Mouse (Mus musculus) macrophage (primary cell): ENCODE measurements around the gene Mrm1. TPM values are rescaled to one million over a fixed set of nuclear protein-coding genes. Genes with fewer than 3 reads are reported as not detected.

ENCODE experiments used
- H3K27ac ChIP-seq: fragments of 350-480 bp; formaldehyde crosslinking; 2 replicates; pipeline ENCODE4 v1.9.0; 2021
- H3K36me3 ChIP-seq: fragments of 350-480 bp; formaldehyde crosslinking; 2 replicates; pipeline ENCODE4 v1.9.0; 2021; ENCODE audit errors: inconsistent target
- H3K4me3 ChIP-seq: fragments of 350-480 bp; formaldehyde crosslinking; 2 replicates; pipeline ENCODE4 v1.9.0; 2021; ENCODE audit errors: inconsistent target
- H3K79me2 ChIP-seq: fragments of 350-480 bp; formaldehyde crosslinking; 2 replicates; pipeline ENCODE4 v1.9.0; 2021; ENCODE audit errors: inconsistent target
- WGBS: methylation state at CpG from one replicate; pipeline ENCODE4 v1.1.7; 2026; ENCODE audit warnings: inconsistent platforms; ENCODE audit not compliant: missing documents; 5-methylcytosine and 5-hydroxymethylcytosine counted together
- polyA plus RNA-seq: library from polyadenylated mRNA; stranded (reverse); fragments of 250-400 nt; gene quantifications from 3 replicates; pipeline ENCODE4 v1.2.4, GENCODE M21; 2018; ENCODE audit warnings: inconsistent platforms

Gene Mrm1
- polyA plus RNA-seq, 1 experiment from 2014 or later, result 5.6 TPM

- H3K4me3 ChIP-seq, result no peak overlapping the region
- H3K79me2 ChIP-seq, result no peaks in the 10 kb centered on the region
- WGBS, result 8% methylated on average over 19 of the region's 19 CpGs
These were observed 39.0 kb downstream of the Mrm1 start for GRCm38 (mm10) chr11:84780143-84780870.

GRCm38 (mm10) chr11:84775560-84775959 lies 43.8 kb downstream of the Mrm1 start:
- WGBS, result 6% methylated on average over 3 of the region's 4 CpGs
- Histone ChIP-seq H3K27ac (no peak overlapping the region), H3K79me2 (no peaks in the 10 kb centered on the region), H3K36me3 (no peaks in the 10 kb centered on the region), H3K4me3 (no peak overlapping the region)

More at GRCm38 (mm10) chr11:84780143-84780870, 39.0 kb downstream of the Mrm1 start:
- Histone ChIP-seq H3K36me3 (no peaks in the 10 kb centered on the region), H3K27ac (no peak overlapping the region)

GRCm38 (mm10) chr11:84774870-84775514 lies 44.3 kb downstream of the Mrm1 start:
- Histone ChIP-seq H3K27ac (no peak overlapping the region), H3K36me3 (no peaks in the 10 kb centered on the region), H3K4me3 (no peak overlapping the region), H3K79me2 (no peaks in the 10 kb centered on the region)
- 75% methylated on average over 9 of the region's 13 CpGs for WGBS

- 84% methylated on average over 6 of the region's 6 CpGs for WGBS
- no peaks in the 10 kb centered on the region for H3K79me2 ChIP-seq
- H3K4me3 ChIP-seq, result no peak overlapping the region
- no peak overlapping the region for H3K27ac ChIP-seq
- H3K36me3 ChIP-seq, result no peaks in the 10 kb centered on the region
These were observed 51.4 kb downstream of the Mrm1 start for GRCm38 (mm10) chr11:84767898-84768297.

- H3K36me3 ChIP-seq, result no peaks in the 10 kb centered on the region
- no peaks in the 10 kb centered on the region for H3K79me2 ChIP-seq
- H3K4me3 ChIP-seq, result no peak overlapping the region
- WGBS, result 14% methylated on average over 5 of the region's 5 CpGs
- H3K27ac ChIP-seq, result no peak overlapping the region
These were observed 54.2 kb downstream of the Mrm1 start for GRCm38 (mm10) chr11:84765125-84765524.

- Histone ChIP-seq H3K4me3 (no peak overlapping the region), H3K79me2 (no peaks in the 10 kb centered on the region), H3K36me3 (no peaks in the 10 kb centered on the region), H3K27ac (no peak overlapping the region)
- 8% methylated on average over 20 of the region's 21 CpGs for WGBS
These were observed 54.8 kb downstream of the Mrm1 start for GRCm38 (mm10) chr11:84764527-84764961.

- Histone ChIP-seq H3K79me2 (no peaks in the 10 kb centered on the region), H3K27ac (no peak overlapping the region), H3K36me3 (no peaks in the 10 kb centered on the region), H3K4me3 (no peak overlapping the region)
- 43% methylated on average over 8 of the region's 8 CpGs for WGBS
These were observed 55.2 kb downstream of the Mrm1 start for GRCm38 (mm10) chr11:84764116-84764515.

Other genes starting within 250 kb of the Mrm1 start
- 10.0 to 13.7 TPM (median 11.9 TPM) in 3 replicates for gene Dhrs11, start 9.5 kb upstream of the Mrm1 start, polyA plus RNA-seq
- gene Ggnbp2, start 51.3 kb upstream of the Mrm1 start, polyA plus RNA-seq, result 70.8 to 80.2 TPM (median 75.8 TPM) in 3 replicates
- gene Myo19, start 60.6 kb upstream of the Mrm1 start, polyA plus RNA-seq, result 1.1 to 3.6 TPM (median 1.7 TPM) in 3 replicates
- gene Pigw, start 60.8 kb upstream of the Mrm1 start, polyA plus RNA-seq, result 3.5 to 7.1 TPM (median 4.7 TPM) in 3 replicates
- gene Znhit3, start 96.9 kb upstream of the Mrm1 start, polyA plus RNA-seq, result 6.5 to 17.6 TPM (median 8.5 TPM) in 3 replicates
- gene Car4, start 138.3 kb upstream of the Mrm1 start, polyA plus RNA-seq, result not detected in 3 replicates